Mouse (Mus musculus): ENCODE results near the gene Gabarapl1. TPM values are rescaled to one million over a fixed set of nuclear protein-coding genes. Genes with fewer than 3 reads are reported as not detected.

Gene Gabarapl1
- polyA plus RNA-seq, 1 experiment: 7.9 TPM

DNA sequence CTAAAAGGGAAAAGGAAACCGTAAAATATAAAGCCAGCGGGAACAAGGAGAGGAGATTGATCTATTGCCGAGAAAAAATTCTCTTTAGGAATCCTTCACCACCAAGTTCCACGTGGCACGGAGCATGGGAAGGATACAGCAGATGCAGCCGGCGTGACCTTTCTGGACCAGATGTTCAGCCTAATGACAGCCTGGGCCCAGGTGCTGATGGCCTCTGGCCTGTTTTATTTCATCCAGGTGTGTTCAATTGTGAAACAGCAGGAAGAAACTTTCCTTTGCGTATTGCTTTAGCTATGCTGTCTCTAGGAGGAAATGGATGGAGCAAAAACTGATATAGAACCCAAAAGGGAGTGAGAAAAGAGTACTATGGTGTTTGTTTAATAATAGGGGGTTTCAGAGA, 20.1 kb upstream of the Gabarapl1 start:
- H3K9me3 ChIP-seq (ENCODE audit: control insufficient read depth, low read length): no peaks in the 10 kb centered on the region
- no peak overlapping the region for H3K4me3 ChIP-seq (replicated peaks)
- no peak for TF ChIP-seq GATA1 (IDR thresholded peaks at IDR 0.05; ENCODE audit: low read length)
- no peak for TF ChIP-seq TAL1 (IDR thresholded peaks at IDR 0.05; ENCODE audit: low read length)
- no peaks in the 10 kb centered on the region for H3K27me3 ChIP-seq (ENCODE audit: control insufficient read depth)
- no peaks in the 10 kb centered on the region for H3K4me1 ChIP-seq (ENCODE audit: control insufficient read depth)
- no peaks in the 10 kb centered on the region for H3K36me3 ChIP-seq (ENCODE audit: control insufficient read depth)

GRCm38 (mm10) chr6:129513409-129513808, 19.6 kb upstream of the Gabarapl1 start:
- no peaks in the 10 kb centered on the region for H3K4me1 ChIP-seq (ENCODE audit: control insufficient read depth)
- no peaks in the 10 kb centered on the region for H3K9me3 ChIP-seq (ENCODE audit: control insufficient read depth, low read length)
- H3K4me3 ChIP-seq (replicated peaks): no peak overlapping the region
- H3K36me3 ChIP-seq (ENCODE audit: control insufficient read depth): no peaks in the 10 kb centered on the region
- TF ChIP-seq GATA1 (IDR thresholded peaks at IDR 0.05; ENCODE audit: low read length) (no peak), TAL1 (IDR thresholded peaks at IDR 0.05; ENCODE audit: low read length) (no peak)
- H3K27me3 ChIP-seq (ENCODE audit: control insufficient read depth): no peaks in the 10 kb centered on the region

DNA sequence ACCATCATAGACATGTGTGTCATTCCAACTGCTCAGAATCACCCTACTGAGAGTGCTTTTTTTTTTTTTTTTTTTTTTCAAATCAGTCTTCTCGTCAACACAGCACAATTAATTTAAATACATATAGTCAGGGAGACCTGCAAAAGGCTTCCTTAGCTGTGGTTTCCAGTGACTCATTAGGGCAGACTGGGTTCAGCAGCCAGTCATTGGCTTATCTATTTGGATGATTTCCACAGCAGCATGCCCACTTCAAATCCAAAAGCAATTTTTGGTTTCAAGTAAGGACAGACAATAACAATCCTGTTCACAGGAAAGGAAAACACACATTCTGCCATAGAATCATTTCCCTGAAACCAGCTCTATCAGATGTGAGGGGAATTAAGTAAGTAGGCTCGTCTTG, 18.6 kb upstream of the Gabarapl1 start:
- TF ChIP-seq GATA1 (IDR thresholded peaks at IDR 0.05; ENCODE audit: low read length): no peak
- TF ChIP-seq TAL1 (IDR thresholded peaks at IDR 0.05; ENCODE audit: low read length): no peak
- no peak overlapping the region for H3K4me3 ChIP-seq (replicated peaks)
- H3K4me1 ChIP-seq (ENCODE audit: control insufficient read depth): no peaks in the 10 kb centered on the region
- no peaks in the 10 kb centered on the region for H3K36me3 ChIP-seq (ENCODE audit: control insufficient read depth)
- H3K9me3 ChIP-seq (ENCODE audit: control insufficient read depth, low read length): no peaks in the 10 kb centered on the region
- no peaks in the 10 kb centered on the region for H3K27me3 ChIP-seq (ENCODE audit: control insufficient read depth)

GRCm38 (mm10) chr6:129515068-129515467, 17.9 kb upstream of the Gabarapl1 start:
- no peaks in the 10 kb centered on the region for H3K27me3 ChIP-seq (ENCODE audit: control insufficient read depth)
- no peak for TF ChIP-seq TAL1 (IDR thresholded peaks at IDR 0.05; ENCODE audit: low read length)
- TF ChIP-seq GATA1 (IDR thresholded peaks at IDR 0.05; ENCODE audit: low read length): no peak
- H3K9me3 ChIP-seq (ENCODE audit: control insufficient read depth, low read length): no peaks in the 10 kb centered on the region
- no peaks in the 10 kb centered on the region for H3K36me3 ChIP-seq (ENCODE audit: control insufficient read depth)
- H3K4me1 ChIP-seq (ENCODE audit: control insufficient read depth): no peaks in the 10 kb centered on the region
- H3K4me3 ChIP-seq (replicated peaks): no peak overlapping the region

GRCm38 (mm10) chr6:129516388-129516787, 16.6 kb upstream of the Gabarapl1 start:
- Histone ChIP-seq H3K4me3 (replicated peaks) (no peak overlapping the region), H3K4me1 (ENCODE audit: control insufficient read depth) (no peaks in the 10 kb centered on the region), H3K36me3 (ENCODE audit: control insufficient read depth) (no peaks in the 10 kb centered on the region), H3K9me3 (ENCODE audit: control insufficient read depth, low read length) (no peaks in the 10 kb centered on the region), H3K27me3 (ENCODE audit: control insufficient read depth) (no peaks in the 10 kb centered on the region)
- TF ChIP-seq GATA1 (IDR thresholded peaks at IDR 0.05; ENCODE audit: low read length) (no peak), TAL1 (IDR thresholded peaks at IDR 0.05; ENCODE audit: low read length) (no peak)

DNA sequence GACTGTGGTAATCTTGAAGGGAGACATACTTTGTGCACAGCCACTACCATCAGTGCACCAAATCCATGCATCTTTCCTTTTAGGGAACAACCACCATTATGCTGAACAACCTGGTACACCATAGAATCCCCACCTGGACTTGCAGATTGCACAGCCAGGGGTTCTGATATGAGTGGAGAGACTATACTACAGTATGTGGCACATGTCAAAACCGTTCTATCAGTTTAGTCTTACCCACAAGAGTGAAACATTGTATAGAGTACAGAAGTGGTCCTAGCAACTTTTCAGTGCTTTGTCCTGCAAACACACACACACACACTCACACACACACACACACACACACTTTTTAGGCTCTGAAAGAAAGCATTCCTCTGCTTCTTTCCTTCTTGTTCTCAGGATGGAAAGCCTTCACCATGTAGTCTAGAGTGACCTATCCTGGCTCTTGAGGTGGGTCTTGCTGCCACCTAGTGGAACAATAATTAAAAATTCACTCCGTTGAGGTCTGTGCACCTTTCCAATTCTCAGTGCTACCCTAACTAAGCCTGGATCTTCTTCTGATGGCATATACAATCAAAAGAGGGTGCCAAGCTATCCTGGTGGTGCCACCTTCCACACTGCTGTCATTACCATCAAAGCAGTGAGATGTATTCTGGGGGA, 15.1 kb upstream of the Gabarapl1 start:
- no peaks in the 10 kb centered on the region for H3K9me3 ChIP-seq (ENCODE audit: control insufficient read depth, low read length)
- no peak overlapping the region for H3K4me3 ChIP-seq (replicated peaks)
- no peaks in the 10 kb centered on the region for H3K27me3 ChIP-seq (ENCODE audit: control insufficient read depth)
- TF ChIP-seq TAL1 (IDR thresholded peaks at IDR 0.05; ENCODE audit: low read length) (no peak), GATA1 (IDR thresholded peaks at IDR 0.05; ENCODE audit: low read length) (no peak)
- H3K36me3 ChIP-seq (ENCODE audit: control insufficient read depth): no peaks in the 10 kb centered on the region
- H3K4me1 ChIP-seq (ENCODE audit: control insufficient read depth): no peaks in the 10 kb centered on the region

DNA sequence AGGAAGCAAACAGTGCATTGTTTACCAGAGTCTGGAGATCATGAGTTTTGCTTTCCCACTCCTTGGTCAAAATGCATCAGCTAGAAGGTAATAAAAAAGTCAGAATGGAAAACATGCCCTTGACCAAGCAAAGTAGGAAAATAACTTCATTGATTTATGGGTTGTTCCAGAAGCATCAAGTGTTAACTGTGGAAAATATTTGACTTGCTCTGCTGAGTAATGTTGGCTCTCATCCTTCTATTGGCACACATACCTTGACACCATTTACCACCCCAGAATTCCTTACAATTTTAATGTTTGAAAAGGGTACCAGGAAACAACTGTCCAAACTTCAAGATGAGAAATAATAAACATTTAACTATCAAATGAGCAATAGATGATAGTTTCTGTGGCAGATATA, 6.9 kb upstream of the Gabarapl1 start:
- no peaks in the 10 kb centered on the region for H3K9me3 ChIP-seq (ENCODE audit: control insufficient read depth, low read length)
- H3K4me3 ChIP-seq (replicated peaks): no peak overlapping the region
- TF ChIP-seq TAL1 (IDR thresholded peaks at IDR 0.05; ENCODE audit: low read length): no peak
- no peak for TF ChIP-seq GATA1 (IDR thresholded peaks at IDR 0.05; ENCODE audit: low read length)
- H3K36me3 ChIP-seq (ENCODE audit: control insufficient read depth): no peaks in the 10 kb centered on the region
- H3K27me3 ChIP-seq (ENCODE audit: control insufficient read depth): no peaks in the 10 kb centered on the region
- no peaks in the 10 kb centered on the region for H3K4me1 ChIP-seq (ENCODE audit: control insufficient read depth)

GRCm38 (mm10) chr6:129527416-129527815, 5.5 kb upstream of the Gabarapl1 start:
- no peaks in the 10 kb centered on the region for H3K36me3 ChIP-seq (ENCODE audit: control insufficient read depth)
- TF ChIP-seq TAL1 (IDR thresholded peaks at IDR 0.05; ENCODE audit: low read length) (no peak), GATA1 (IDR thresholded peaks at IDR 0.05; ENCODE audit: low read length) (no peak)
- no peaks in the 10 kb centered on the region for H3K27me3 ChIP-seq (ENCODE audit: control insufficient read depth)
- H3K4me1 ChIP-seq (ENCODE audit: control insufficient read depth): peaks cover 4% of the 10 kb centered on the region
- H3K9me3 ChIP-seq (ENCODE audit: control insufficient read depth, low read length): no peaks in the 10 kb centered on the region
- H3K4me3 ChIP-seq (replicated peaks): no peak overlapping the region

- Histone ChIP-seq H3K27me3 (ENCODE audit: control insufficient read depth) (no peaks in the 10 kb centered on the region), H3K9me3 (ENCODE audit: control insufficient read depth, low read length) (no peaks in the 10 kb centered on the region), H3K36me3 (ENCODE audit: control insufficient read depth) (peaks cover 2% of the 10 kb centered on the region), H3K4me1 (ENCODE audit: control insufficient read depth) (peaks cover 19% of the 10 kb centered on the region), H3K4me3 (replicated peaks) (no peak overlapping the region)
- TF ChIP-seq TAL1 (IDR thresholded peaks at IDR 0.05; ENCODE audit: low read length) (no peak), GATA1 (IDR thresholded peaks at IDR 0.05; ENCODE audit: low read length) (no peak)
Observed at GRCm38 (mm10) chr6:129529605-129530004, 3.4 kb upstream of the Gabarapl1 start.

GRCm38 (mm10) chr6:129530261-129530660, 2.7 kb upstream of the Gabarapl1 start:
- TF ChIP-seq TAL1 (IDR thresholded peaks at IDR 0.05; ENCODE audit: low read length): no peak
- TF ChIP-seq GATA1 (IDR thresholded peaks at IDR 0.05; ENCODE audit: low read length): no peak
- Histone ChIP-seq H3K9me3 (ENCODE audit: control insufficient read depth, low read length) (no peaks in the 10 kb centered on the region), H3K4me1 (ENCODE audit: control insufficient read depth) (peaks cover 26% of the 10 kb centered on the region), H3K36me3 (ENCODE audit: control insufficient read depth) (peaks cover 8% of the 10 kb centered on the region), H3K4me3 (replicated peaks) (no peak overlapping the region), H3K27me3 (ENCODE audit: control insufficient read depth) (no peaks in the 10 kb centered on the region)
